Comparison of ENCODE assay signal across 8 mouse cellular contexts in genomic region chr5:124578633-124579317, GRCm38 (mm10). TPM values are rescaled to one million over a fixed set of nuclear protein-coding genes. Genes with fewer than 3 reads are reported as not detected.
DNase-seq lines count a peak whose midpoint lies in the region; ATAC-seq lines count a peak whose summit lies in the region.

TSS of gene Eif2b1 (minus strand) at chr5:124579131.
TSS of gene Gtf2h3 (plus strand) at chr5:124579140.

- peak; percentile 99 for ATAC-seq in megakaryocyte progenitor cell, adult 5-6 weeks (replicated peaks; ENCODE audit: poor library complexity)

- peak; percentile 91 for DNase-seq in adipocyte (ENCODE audit: low spot score)
- DNase-seq in embryo, embryonic 10 days (ENCODE audit: low spot score) = peak; percentile 99
- peak; percentile 95 for DNase-seq in gastrocnemius, postnatal 10 days
- DNase-seq in induced T-regulatory cell, adult 2 months (ENCODE audit: low read depth) = peak; percentile 97
- peak; percentile 77 to 92 for DNase-seq in left cerebral cortex, adult 9 months (ENCODE audit: low spot score in 2 of 2)
- peak; percentile 95 for DNase-seq in right cerebral cortex, postnatal 14 days
- peak; percentile 89 to 93 for DNase-seq in urinary bladder, postnatal 36 days (ENCODE audit: low spot score in 2 of 2)

RNA-seq across cellular contexts. Expression of gene Eif2b1, which starts in this region (rescaled TPM):
- total RNA-seq in gastrocnemius, postnatal 10 days (2021) = 10 to 100 TPM; 42.1 to 48.8 TPM
- total RNA-seq in megakaryocyte progenitor cell, adult 5-6 weeks (2015) = 45.9 and 53.7 TPM in 2 replicates
- 26.1 and 40.1 TPM in 2 replicates for total RNA-seq in megakaryocyte progenitor cell, adult 5-6 weeks (2017)

RNA-seq across cellular contexts. Expression of gene Gtf2h3, which starts in this region (rescaled TPM):
- 10 to 100 TPM; 17.6 to 18.2 TPM for total RNA-seq in gastrocnemius, postnatal 10 days (2021)
- 13.8 and 16.2 TPM in 2 replicates for total RNA-seq in megakaryocyte progenitor cell, adult 5-6 weeks (2015)
- total RNA-seq in megakaryocyte progenitor cell, adult 5-6 weeks (2017) = 29.7 and 37.5 TPM in 2 replicates

Comparison
In these comparisons a context has a peak if more than half of its experiments do, and no peak if none do; other contexts are left out.
1. Peak in every context shown above with its lines: DNase-seq and ATAC-seq.